Mouse (Mus musculus) liver, embryonic 14.5 days (tissue): ENCODE measurements around the gene Fut1. TPM values are rescaled to one million over a fixed set of nuclear protein-coding genes. Genes with fewer than 3 reads are reported as not detected.
"Not testable (repeated sequence)": the region's sequence is repeated elsewhere in the genome, so short reads cannot be mapped to it uniquely, and the experiment has no call there.

ENCODE experiments used
- ATAC-seq: fragments of 200-750 bp; cut with Nextera tagmentation; 2 replicates; pipeline ENCODE4 v1.8.0; 2017; ENCODE audit warnings: moderate number of reproducible peaks, mild to moderate bottlenecking, moderate library complexity; ENCODE audit not compliant: insufficient read depth
- DNase-seq, 3 experiments: peaks; one replicate each; pipeline ENCODE4 v3.0.0-alpha.2; 2012 to 2013; ENCODE audit warnings: low read depth in 3 of 3, low spot score in 3 of 3
- H3K27ac ChIP-seq: fragments of 300-500 bp; sonication (generic); 2 replicates; pipeline ENCODE4 v1.5.1; 2014; ENCODE audit warnings: moderate library complexity, mild to moderate bottlenecking, control low read depth, inconsistent platforms
- H3K27me3 ChIP-seq: fragments of 300-500 bp; sonication (generic); 2 replicates; pipeline ENCODE4 v1.6.1; 2014; ENCODE audit warnings: mild to moderate bottlenecking, low read length, moderate library complexity; ENCODE audit not compliant: control insufficient read depth, insufficient read depth
- H3K36me3 ChIP-seq: fragments of 300-500 bp; sonication (generic); replicated peaks from 2 replicates; pipeline ENCODE4 v1.6.1; 2014; ENCODE audit warnings: low read depth; ENCODE audit not compliant: control insufficient read depth, insufficient read depth
- H3K4me1 ChIP-seq, 2 experiments: fragments of 200-500 bp in 1 of 2; fragments of 300-500 bp in 1 of 2; sonication (generic) in 1 of 2; replicated peaks; 2 replicates each; pipeline ENCODE4 v1.6.1; 2012 to 2014; ENCODE audit warnings: antibody characterized with exemption in 1 of 2, inconsistent platforms in 1 of 2, low read length in 1 of 2; ENCODE audit not compliant: control insufficient read depth in 2 of 2, insufficient read depth in 2 of 2
- H3K4me2 ChIP-seq: fragments of 300-500 bp; sonication (generic); 2 replicates; pipeline ENCODE4 v1.6.1; 2014; ENCODE audit warnings: low read depth, mild to moderate bottlenecking, control low read depth, moderate library complexity
- H3K4me3 ChIP-seq, 2 experiments: fragments of 200-500 bp in 1 of 2; fragments of 300-500 bp in 1 of 2; sonication (generic) in 1 of 2; 2 replicates each; pipeline ENCODE4 v1.5.1; 2012 to 2014; ENCODE audit warnings: low read depth in 2 of 2, low read length in 2 of 2, mild to moderate bottlenecking in 2 of 2, control low read depth in 1 of 2, inconsistent platforms in 1 of 2, moderate library complexity in 1 of 2; ENCODE audit not compliant: insufficient read depth in 1 of 2
- H3K9ac ChIP-seq: fragments of 300-500 bp; sonication (generic); replicated peaks from 2 replicates; pipeline ENCODE4 v1.6.1; 2014; ENCODE audit warnings: mild to moderate bottlenecking, control low read depth, moderate library complexity
- H3K9me3 ChIP-seq: fragments of 300-500 bp; sonication (generic); 2 replicates; pipeline ENCODE4 v1.6.1; 2016; ENCODE audit warnings: low read length, mixed read lengths; ENCODE audit not compliant: control insufficient read depth
- CTCF ChIP-seq: IDR thresholded peaks from 2 replicates; pipeline ENCODE4 v1.5.1; 2016; ENCODE audit warnings: antibody characterized with exemption, low read depth, control low read depth
- EP300 ChIP-seq: IDR thresholded peaks from 2 replicates; pipeline ENCODE4 v1.6.1; 2016; ENCODE audit warnings: antibody characterized with exemption, low read depth
- WGBS: fragments of 180-500 bp; shearing (Covaris S2); extraction: QIAGEN DNeasy Blood & Tissue Kit; methylation state at CpG from one replicate; pipeline ENCODE4 v1.1.7; 2014; ENCODE audit not compliant: insufficient replicate concordance; 5-methylcytosine and 5-hydroxymethylcytosine counted together
- polyA plus RNA-seq, 2 experiments: library from polyadenylated mRNA; depleted of rRNA in 1 of 2; stranded (reverse) in 1 of 2; unstranded in 1 of 2; fragments of >200 nt; fragmentation: Nextera tagmentation in 1 of 2; extraction: Ambion mirVana in 1 of 2; gene quantifications; 2 replicates each; pipeline versions ENCODE4 v1.2.1 to v1.2.3; 2012 to 2014

Gene Fut1
- polyA plus RNA-seq, 2 experiments = not detected

GRCm38 (mm10) chr7:45644872-45645590 is 27.9 kb downstream of the Fut1 start:
- TF ChIP-seq CTCF (no peak), EP300 (no peak)
- Histone ChIP-seq H3K9me3 (no peaks in the 10 kb centered on the region), H3K4me2 (no peak overlapping the region), H3K27ac (no peak overlapping the region), H3K9ac (no peak overlapping the region), H3K27me3 (no peaks in the 10 kb centered on the region), H3K4me3 (no peak overlapping the region), H3K4me1 (peaks cover 0 to 7% of the 10 kb centered on the region in 2 experiments; a peak in 1 of 4 replicates), H3K36me3 (no peaks in the 10 kb centered on the region)
- ATAC-seq (no peak), DNase-seq (no peak)
- WGBS = 54% methylated on average over 6 of the region's 6 CpGs

DNA sequence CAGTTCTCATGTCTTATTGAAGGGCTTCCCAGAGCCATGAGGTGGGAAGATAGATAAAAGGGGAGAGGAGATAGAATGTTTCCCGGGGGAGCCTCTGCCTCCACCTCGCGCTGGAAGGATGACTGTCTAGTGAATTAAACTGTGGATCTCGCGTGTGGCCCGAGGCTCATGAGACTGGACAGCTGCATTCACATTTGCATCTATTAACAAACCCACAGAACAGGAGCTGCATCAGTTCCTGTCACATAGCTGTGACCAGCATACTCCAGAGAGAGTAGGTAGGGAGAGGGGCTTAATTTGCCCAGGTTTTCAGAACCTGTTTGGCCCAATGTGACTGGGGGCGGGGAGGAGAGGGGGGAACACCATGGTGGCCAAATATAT is 28.5 kb downstream of the Fut1 start:
- WGBS = 67% methylated on average over 7 of the region's 7 CpGs
- no peak for TF ChIP-seq EP300
- no peak for TF ChIP-seq CTCF

DNA sequence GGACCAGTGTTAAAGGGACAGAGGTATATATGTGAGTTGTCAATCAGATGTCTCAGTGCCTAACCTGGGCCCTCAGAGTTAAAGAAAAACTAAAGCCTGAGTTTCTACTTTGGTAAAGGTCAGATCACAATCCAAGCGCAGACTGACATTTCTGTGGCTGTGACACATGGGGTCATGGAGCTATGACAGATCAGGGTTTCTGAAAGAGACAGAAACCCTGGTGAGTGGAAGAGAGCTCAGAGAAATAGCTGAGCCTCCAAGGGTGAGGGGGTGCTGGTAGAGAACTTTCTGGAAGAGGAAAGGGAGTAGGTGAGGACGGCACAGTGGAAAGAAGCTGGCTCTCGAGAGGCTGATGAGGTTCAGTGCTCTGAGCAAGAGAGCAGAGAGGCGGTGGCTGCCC is 29.6 kb downstream of the Fut1 start:
- Histone ChIP-seq H3K9ac (no peak overlapping the region), H3K4me3 (no peak overlapping the region), H3K36me3 (no peaks in the 10 kb centered on the region), H3K27me3 (no peaks in the 10 kb centered on the region), H3K9me3 (no peaks in the 10 kb centered on the region), H3K27ac (no peak overlapping the region), H3K4me2 (no peak overlapping the region), H3K4me1 (peaks cover 0 to 7% of the 10 kb centered on the region in 2 experiments; a peak in 1 of 4 replicates)
- TF ChIP-seq EP300 (no peak), CTCF (no peak)
- DNase-seq = no peak
- no peak for ATAC-seq
- 64% methylated on average over 4 of the region's 4 CpGs for WGBS

More for the DNA sequence above, 28.5 kb downstream of the Fut1 start:
- Histone ChIP-seq H3K9ac (no peak overlapping the region), H3K4me1 (peaks cover 0 to 7% of the 10 kb centered on the region in 2 experiments; a peak in 1 of 4 replicates), H3K36me3 (no peaks in the 10 kb centered on the region), H3K9me3 (no peaks in the 10 kb centered on the region), H3K27ac (no peak overlapping the region), H3K27me3 (no peaks in the 10 kb centered on the region), H3K4me2 (no peak overlapping the region), H3K4me3 (no peak overlapping the region)
- ATAC-seq (no peak), DNase-seq (no peak)

- TF ChIP-seq EP300 (no peak), CTCF (no peak)
- Histone ChIP-seq H3K9ac (no peak overlapping the region), H3K27ac (no peak overlapping the region), H3K4me3 (no peak overlapping the region), H3K27me3 (no peaks in the 10 kb centered on the region), H3K9me3 (no peaks in the 10 kb centered on the region), H3K36me3 (no peaks in the 10 kb centered on the region), H3K4me1 (peaks cover 0 to under 1% of the 10 kb centered on the region in 2 experiments; a peak in 2 of 4 replicates), H3K4me2 (no peak overlapping the region)
- DNase-seq (no peak), ATAC-seq (no peak)
- 57% methylated on average over 8 of the region's 8 CpGs for WGBS
Measured at GRCm38 (mm10) chr7:45649351-45649750, 32.3 kb downstream of the Fut1 start.

DNA sequence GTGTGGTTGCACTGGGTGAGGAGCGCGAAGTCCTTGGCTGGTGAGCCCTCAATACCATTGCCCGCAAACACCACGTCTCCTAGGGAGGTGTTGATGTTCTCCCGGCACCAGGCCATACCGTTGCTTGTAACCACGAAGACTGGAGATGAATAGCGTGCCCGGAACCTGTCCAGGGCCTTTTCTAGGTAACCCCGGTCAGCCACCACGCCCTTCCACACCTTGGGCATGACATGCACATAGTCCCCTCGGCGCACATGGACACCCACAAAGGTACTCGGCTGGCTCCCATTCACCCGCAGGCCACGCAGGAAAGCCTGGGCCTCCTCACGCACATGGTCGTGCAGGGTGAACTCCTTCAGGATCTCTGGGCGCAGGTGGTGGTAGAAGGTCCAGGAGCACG is 33.4 kb downstream of the Fut1 start:
- DNase-seq, H3K4me3 ChIP-seq, ATAC-seq, H3K9me3 ChIP-seq, H3K27me3 ChIP-seq, H3K4me1 ChIP-seq, H3K27ac ChIP-seq, H3K4me2 ChIP-seq, H3K9ac ChIP-seq, H3K36me3 ChIP-seq: not testable (repeated sequence)
- 83% methylated on average over 18 of the region's 20 CpGs for WGBS
